Mouse (Mus musculus): ENCODE data around the gene Myo1e.

DNA sequence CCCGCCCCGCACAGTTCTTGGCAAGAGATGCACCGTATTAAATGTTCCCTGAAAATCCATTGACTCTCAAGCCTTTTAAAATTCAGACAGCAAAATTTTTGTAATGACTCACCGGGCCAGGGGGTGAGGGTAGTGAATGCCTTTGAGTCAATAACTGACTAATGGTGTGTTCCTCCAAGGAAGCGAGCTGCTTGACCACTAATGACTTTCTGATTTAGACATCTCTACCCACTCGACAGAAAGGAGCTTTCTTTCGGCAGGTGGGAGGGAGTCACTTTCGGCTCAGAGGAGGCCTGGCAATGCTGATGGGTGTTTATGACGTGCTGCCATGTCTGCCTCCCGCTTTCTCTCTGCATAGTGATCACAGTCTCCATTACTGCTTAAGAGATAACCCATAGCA is 83.6 kb downstream of the Myo1e start:
- TF ChIP-seq CTCF (IDR thresholded peaks at IDR 0.05; ENCODE audit: low read depth, low read length) (no peak), POLR2A (IDR thresholded peaks at IDR 0.05; ENCODE audit: extremely low read depth, insufficient read depth, low read length) (no peak)
